Mouse (Mus musculus) c-Kit-positive CD71-negative TER-119-negative erythroid progenitor cells, embryonic 14.5 days (primary cell): ENCODE results near the gene Wnk2.

Source experiments
- DNase-seq: peaks from one replicate; pipeline ENCODE4 v3.0.0-alpha.2; 2013; ENCODE audit warnings: low read depth

Wnk2 gene

GRCm38 (mm10) chr13:49042371-49042770 lies 105.4 kb downstream of the Wnk2 start:
- DNase-seq, result no peak

- no peak for DNase-seq
These were observed 110.8 kb downstream of the Wnk2 start for GRCm38 (mm10) chr13:49036928-49037574.

GRCm38 (mm10) chr13:49036436-49036835 lies 111.4 kb downstream of the Wnk2 start:
- no peak for DNase-seq

- DNase-seq, result no peak
These were observed 116.8 kb downstream of the Wnk2 start for GRCm38 (mm10) chr13:49031029-49031428.

GRCm38 (mm10) chr13:49028757-49029539 lies 118.9 kb downstream of the Wnk2 start:
- no peak for DNase-seq

GRCm38 (mm10) chr13:49027057-49027456 lies 120.8 kb downstream of the Wnk2 start:
- DNase-seq, result no peak

GRCm38 (mm10) chr13:49025521-49025920 lies 122.3 kb downstream of the Wnk2 start:
- DNase-seq, result no peak

- no peak for DNase-seq
These were observed 123.1 kb downstream of the Wnk2 start for GRCm38 (mm10) chr13:49024763-49025162.

- DNase-seq, result peak; percentile 57
These were observed 126.1 kb downstream of the Wnk2 start for GRCm38 (mm10) chr13:49021693-49022092.

- DNase-seq, result no peak
These were observed 127.7 kb downstream of the Wnk2 start for GRCm38 (mm10) chr13:49020152-49020551.

GRCm38 (mm10) chr13:49017375-49017774 lies 130.4 kb downstream of the Wnk2 start:
- no peak for DNase-seq

- DNase-seq, result no peak
These were observed 131.5 kb downstream of the Wnk2 start for GRCm38 (mm10) chr13:49016311-49016761.

- DNase-seq, result no peak
These were observed 132.2 kb downstream of the Wnk2 start for GRCm38 (mm10) chr13:49015366-49016306.

- no peak for DNase-seq
These were observed 134.5 kb downstream of the Wnk2 start for GRCm38 (mm10) chr13:49013206-49013794.

GRCm38 (mm10) chr13:49001691-49002090 lies 146.1 kb downstream of the Wnk2 start:
- no peak for DNase-seq

- DNase-seq, result peak; percentile 67
These were observed 149.2 kb downstream of the Wnk2 start for GRCm38 (mm10) chr13:48998591-48998990.

- no peak for DNase-seq
These were observed 151.1 kb downstream of the Wnk2 start for GRCm38 (mm10) chr13:48996731-48997130.

- DNase-seq, result no peak
These were observed 152.9 kb downstream of the Wnk2 start for GRCm38 (mm10) chr13:48994903-48995302.

- DNase-seq, result no peak
These were observed 154.9 kb downstream of the Wnk2 start for GRCm38 (mm10) chr13:48992914-48993313.

GRCm38 (mm10) chr13:48990138-48990537 lies 157.7 kb downstream of the Wnk2 start:
- no peak for DNase-seq
